Mouse (Mus musculus): ENCODE measurements around the gene Trim34a. TPM values are rescaled to one million over a fixed set of nuclear protein-coding genes. Genes with fewer than 3 reads are reported as not detected.
"Not testable (repeated sequence)": the region's sequence is repeated elsewhere in the genome, so short reads cannot be mapped to it uniquely, and the experiment has no call there.

The Trim34a gene
- polyA plus RNA-seq, 1 experiment from 2014 or later: 0.83 TPM

DNA sequence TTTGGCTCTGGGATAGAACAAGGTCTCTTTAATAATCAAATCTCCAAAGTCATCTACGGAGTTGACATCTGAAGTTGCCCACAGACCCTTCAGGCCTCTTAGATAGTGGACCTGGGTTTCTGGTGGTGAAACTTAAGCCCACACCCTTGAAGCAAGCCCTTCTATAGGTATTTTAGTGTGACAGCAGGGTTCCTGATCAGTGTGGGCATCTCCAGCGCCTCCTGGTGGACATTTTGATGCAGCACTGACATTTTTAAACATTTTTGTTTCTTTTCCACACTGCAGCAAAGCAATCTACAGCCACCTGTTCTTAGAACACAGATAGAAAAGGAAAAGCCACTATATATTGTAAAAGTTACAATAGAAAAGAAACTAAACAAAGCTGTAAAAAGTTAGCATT lies 13.1 kb upstream of the Trim34a start:
- Histone ChIP-seq H3K4me2 (ENCODE audit: low read depth, low read length) (no peak overlapping the region), H3K4me3 (ENCODE audit: low read depth, low read length) (no peak overlapping the region), H3K9me3 (replicated peaks; ENCODE audit: control insufficient read depth, low read length) (no peaks in the 10 kb centered on the region), H3K9ac (replicated peaks; ENCODE audit: low read length) (no peak overlapping the region), H3K4me1 (ENCODE audit: control insufficient read depth, insufficient read depth, low read length) (no peaks in the 10 kb centered on the region), H3K27ac (replicated peaks; ENCODE audit: low read depth, low read length) (no peak overlapping the region), H3K36me3 (replicated peaks; ENCODE audit: control insufficient read depth, insufficient read depth, low read depth, low read length) (no peaks in the 10 kb centered on the region), H3K27me3 (ENCODE audit: control insufficient read depth, insufficient read depth, low read length) (no peaks in the 10 kb centered on the region)
- ATAC-seq (replicated peaks; ENCODE audit: insufficient number of reproducible peaks, low FRiP score, low TSS enrichment, low read depth) (no peak), DNase-seq (ENCODE audit: low spot score) (peak; percentile 37)
- WGBS: 18% methylated on average over 2 of the region's 2 CpGs

- H3K27me3 ChIP-seq (ENCODE audit: control insufficient read depth, insufficient read depth, low read length): no peaks in the 10 kb centered on the region
- no peak for DNase-seq (ENCODE audit: low spot score)
- H3K4me3 ChIP-seq (ENCODE audit: low read depth, low read length): no peak overlapping the region
- no peaks in the 10 kb centered on the region for H3K9me3 ChIP-seq (replicated peaks; ENCODE audit: control insufficient read depth, low read length)
- no peak overlapping the region for H3K4me2 ChIP-seq (ENCODE audit: low read depth, low read length)
- H3K27ac ChIP-seq (replicated peaks; ENCODE audit: low read depth, low read length): no peak overlapping the region
- no peak overlapping the region for H3K9ac ChIP-seq (replicated peaks; ENCODE audit: low read length)
- no peaks in the 10 kb centered on the region for H3K36me3 ChIP-seq (replicated peaks; ENCODE audit: control insufficient read depth, insufficient read depth, low read depth, low read length)
- no peak for ATAC-seq (replicated peaks; ENCODE audit: insufficient number of reproducible peaks, low FRiP score, low TSS enrichment, low read depth)
- H3K4me1 ChIP-seq (ENCODE audit: control insufficient read depth, insufficient read depth, low read length): no peaks in the 10 kb centered on the region
These were observed 3.4 kb upstream of the Trim34a start for GRCm38 (mm10) chr7:104240857-104241256.

DNA sequence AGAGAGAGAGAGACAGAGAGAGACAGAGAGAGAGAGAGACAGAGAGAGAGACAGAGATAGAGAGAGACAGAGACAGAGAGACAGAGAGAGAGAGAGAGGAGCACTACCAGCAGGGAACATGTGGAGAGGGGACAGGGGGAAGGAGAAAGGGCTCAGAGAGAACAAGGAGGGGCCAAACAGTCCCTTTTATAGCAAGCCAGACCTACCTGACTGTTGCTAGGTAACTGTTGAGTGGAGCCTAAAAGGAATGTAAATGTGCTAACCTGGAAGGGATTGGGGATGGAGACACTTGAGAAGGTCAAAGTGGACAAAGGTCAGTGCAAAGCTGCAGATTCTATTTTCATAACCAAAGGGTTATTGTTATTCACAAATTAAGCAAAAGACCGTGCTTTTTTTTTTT lies 641 bp upstream of the Trim34a start:
- Histone ChIP-seq H3K4me2 (ENCODE audit: low read depth, low read length) (no peak overlapping the region), H3K9ac (replicated peaks; ENCODE audit: low read length) (no peak overlapping the region), H3K4me1 (ENCODE audit: control insufficient read depth, insufficient read depth, low read length) (no peaks in the 10 kb centered on the region), H3K27me3 (ENCODE audit: control insufficient read depth, insufficient read depth, low read length) (no peaks in the 10 kb centered on the region), H3K9me3 (replicated peaks; ENCODE audit: control insufficient read depth, low read length) (no peaks in the 10 kb centered on the region), H3K4me3 (ENCODE audit: low read depth, low read length) (no peak overlapping the region), H3K27ac (replicated peaks; ENCODE audit: low read depth, low read length) (no peak overlapping the region), H3K36me3 (replicated peaks; ENCODE audit: control insufficient read depth, insufficient read depth, low read depth, low read length) (no peaks in the 10 kb centered on the region)
- no peak for ATAC-seq (replicated peaks; ENCODE audit: insufficient number of reproducible peaks, low FRiP score, low TSS enrichment, low read depth)
- DNase-seq (ENCODE audit: low spot score): no peak
- WGBS: 25% methylated on average over 1 of the region's 1 CpGs

DNA sequence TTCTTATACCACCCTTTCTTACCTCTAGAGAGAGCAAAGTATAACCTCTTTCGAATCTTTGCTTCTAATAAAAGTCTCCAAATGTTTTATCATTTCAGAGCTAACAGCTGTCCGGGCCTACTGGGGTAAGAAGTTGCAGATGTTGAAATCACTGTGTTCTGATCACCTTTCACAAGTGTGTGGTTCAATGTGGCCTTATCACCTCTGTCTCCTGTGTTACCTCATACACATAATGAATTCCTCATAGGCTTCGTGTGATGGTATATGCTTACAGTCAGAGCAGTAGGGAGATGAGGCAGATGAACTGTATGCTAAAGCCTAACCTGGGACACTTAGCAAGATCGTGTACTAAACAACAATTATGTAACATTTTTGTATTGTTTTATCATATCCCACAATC lies 16.1 kb downstream of the Trim34a start:
- not testable (repeated sequence) for H3K36me3 ChIP-seq (replicated peaks; ENCODE audit: control insufficient read depth, insufficient read depth, low read depth, low read length); ATAC-seq (replicated peaks; ENCODE audit: insufficient number of reproducible peaks, low FRiP score, low TSS enrichment, low read depth); H3K4me1 ChIP-seq (ENCODE audit: control insufficient read depth, insufficient read depth, low read length); H3K9ac ChIP-seq (replicated peaks; ENCODE audit: low read length); H3K27ac ChIP-seq (replicated peaks; ENCODE audit: low read depth, low read length); H3K9me3 ChIP-seq (replicated peaks; ENCODE audit: control insufficient read depth, low read length); H3K4me3 ChIP-seq (ENCODE audit: low read depth, low read length); H3K27me3 ChIP-seq (ENCODE audit: control insufficient read depth, insufficient read depth, low read length); H3K4me2 ChIP-seq (ENCODE audit: low read depth, low read length); DNase-seq (ENCODE audit: low spot score)
- WGBS: 91% methylated on average over 4 of the region's 4 CpGs

- DNase-seq (ENCODE audit: low spot score); ATAC-seq (replicated peaks; ENCODE audit: insufficient number of reproducible peaks, low FRiP score, low TSS enrichment, low read depth); H3K4me3 ChIP-seq (ENCODE audit: low read depth, low read length); H3K4me2 ChIP-seq (ENCODE audit: low read depth, low read length); H3K27me3 ChIP-seq (ENCODE audit: control insufficient read depth, insufficient read depth, low read length); H3K36me3 ChIP-seq (replicated peaks; ENCODE audit: control insufficient read depth, insufficient read depth, low read depth, low read length); H3K9ac ChIP-seq (replicated peaks; ENCODE audit: low read length); H3K4me1 ChIP-seq (ENCODE audit: control insufficient read depth, insufficient read depth, low read length); H3K27ac ChIP-seq (replicated peaks; ENCODE audit: low read depth, low read length); H3K9me3 ChIP-seq (replicated peaks; ENCODE audit: control insufficient read depth, low read length): not testable (repeated sequence)
- WGBS: 79% methylated on average over 3 of the region's 5 CpGs
These were observed 21.1 kb downstream of the Trim34a start for GRCm38 (mm10) chr7:104265335-104265734.

- not testable (repeated sequence) for H3K36me3 ChIP-seq (replicated peaks; ENCODE audit: control insufficient read depth, insufficient read depth, low read depth, low read length); H3K27me3 ChIP-seq (ENCODE audit: control insufficient read depth, insufficient read depth, low read length); H3K27ac ChIP-seq (replicated peaks; ENCODE audit: low read depth, low read length); H3K4me2 ChIP-seq (ENCODE audit: low read depth, low read length); DNase-seq (ENCODE audit: low spot score); ATAC-seq (replicated peaks; ENCODE audit: insufficient number of reproducible peaks, low FRiP score, low TSS enrichment, low read depth); H3K4me3 ChIP-seq (ENCODE audit: low read depth, low read length); H3K9ac ChIP-seq (replicated peaks; ENCODE audit: low read length); H3K4me1 ChIP-seq (ENCODE audit: control insufficient read depth, insufficient read depth, low read length); H3K9me3 ChIP-seq (replicated peaks; ENCODE audit: control insufficient read depth, low read length)
- WGBS: 81% methylated on average over 3 of the region's 3 CpGs
These were observed 35.1 kb downstream of the Trim34a start for GRCm38 (mm10) chr7:104279361-104279760.

DNA sequence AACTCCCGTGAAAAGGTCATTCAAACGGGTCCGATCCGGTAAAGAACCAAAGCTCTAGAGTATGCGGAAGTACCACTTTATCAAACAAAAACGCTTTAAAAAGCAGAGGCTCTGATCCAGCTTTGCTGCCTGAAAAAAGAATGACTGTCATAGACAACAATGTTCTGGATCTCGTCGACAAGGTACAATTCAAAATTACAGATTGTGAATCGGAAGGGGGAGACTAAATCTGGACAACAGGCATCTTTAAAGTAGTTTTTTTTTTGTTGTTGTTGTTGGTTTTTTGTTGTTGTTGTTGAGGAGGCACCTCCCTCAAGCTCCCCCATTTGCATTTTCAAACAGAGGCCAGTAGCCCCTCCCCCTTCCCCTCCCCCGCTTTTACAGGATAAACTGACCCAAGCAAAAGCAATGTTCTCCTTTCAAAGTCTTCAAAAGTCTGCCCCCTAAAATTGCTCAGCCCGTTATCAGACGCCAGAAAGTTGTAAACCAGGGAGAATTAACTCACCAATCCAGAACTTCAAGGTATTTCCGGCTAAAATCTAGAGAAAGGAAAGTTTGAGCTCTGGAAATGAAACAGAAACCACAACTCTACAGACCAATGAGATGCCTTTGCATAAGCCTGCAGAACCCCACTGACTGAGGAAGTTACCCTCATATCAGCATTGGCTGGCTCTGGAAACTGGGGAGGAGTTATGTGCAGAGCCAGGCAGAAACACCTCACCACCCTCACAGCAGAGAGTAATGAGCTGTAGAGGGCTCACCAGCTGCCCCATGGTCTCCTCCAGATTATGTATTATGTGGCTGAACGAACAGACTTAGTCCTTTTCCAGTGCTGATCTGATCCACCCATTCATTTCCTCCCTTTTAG lies 43.6 kb downstream of the Trim34a start, which contains the start of gene Trim5:
Gene Trim5, minus strand, starts transcription at position 519 of the 868 bp plus-strand sequence.
- not testable (repeated sequence) for H3K9ac ChIP-seq (replicated peaks; ENCODE audit: low read length)

GRCm38 (mm10) chr7:104290641-104291040 lies 46.4 kb downstream of the Trim34a start:
- 85% methylated on average over 1 of the region's 1 CpGs for WGBS
- ATAC-seq (replicated peaks; ENCODE audit: insufficient number of reproducible peaks, low FRiP score, low TSS enrichment, low read depth): no peak
- Histone ChIP-seq H3K9ac (replicated peaks; ENCODE audit: low read length) (no peak overlapping the region), H3K4me1 (ENCODE audit: control insufficient read depth, insufficient read depth, low read length) (no peaks in the 10 kb centered on the region), H3K27me3 (ENCODE audit: control insufficient read depth, insufficient read depth, low read length) (no peaks in the 10 kb centered on the region), H3K4me2 (ENCODE audit: low read depth, low read length) (no peak overlapping the region), H3K36me3 (replicated peaks; ENCODE audit: control insufficient read depth, insufficient read depth, low read depth, low read length) (no peaks in the 10 kb centered on the region), H3K9me3 (replicated peaks; ENCODE audit: control insufficient read depth, low read length) (no peaks in the 10 kb centered on the region), H3K27ac (replicated peaks; ENCODE audit: low read depth, low read length) (no peak overlapping the region), H3K4me3 (ENCODE audit: low read depth, low read length) (no peak overlapping the region)
- DNase-seq (ENCODE audit: low spot score): no peak

More for the DNA sequence above, 43.6 kb downstream of the Trim34a start, which contains the start of gene Trim5:
- H3K4me1 ChIP-seq (ENCODE audit: control insufficient read depth, insufficient read depth, low read length); H3K4me3 ChIP-seq (ENCODE audit: low read depth, low read length); H3K36me3 ChIP-seq (replicated peaks; ENCODE audit: control insufficient read depth, insufficient read depth, low read depth, low read length); H3K9me3 ChIP-seq (replicated peaks; ENCODE audit: control insufficient read depth, low read length); H3K27me3 ChIP-seq (ENCODE audit: control insufficient read depth, insufficient read depth, low read length); H3K27ac ChIP-seq (replicated peaks; ENCODE audit: low read depth, low read length); ATAC-seq (replicated peaks; ENCODE audit: insufficient number of reproducible peaks, low FRiP score, low TSS enrichment, low read depth); DNase-seq (ENCODE audit: low spot score); H3K4me2 ChIP-seq (ENCODE audit: low read depth, low read length): not testable (repeated sequence)
- WGBS: 38% methylated on average over 14 of the region's 14 CpGs

All from embryonic facial prominence, embryonic 11.5 days (tissue).